Mouse (Mus musculus): ENCODE measurements around the gene Chrna3.

DNA sequence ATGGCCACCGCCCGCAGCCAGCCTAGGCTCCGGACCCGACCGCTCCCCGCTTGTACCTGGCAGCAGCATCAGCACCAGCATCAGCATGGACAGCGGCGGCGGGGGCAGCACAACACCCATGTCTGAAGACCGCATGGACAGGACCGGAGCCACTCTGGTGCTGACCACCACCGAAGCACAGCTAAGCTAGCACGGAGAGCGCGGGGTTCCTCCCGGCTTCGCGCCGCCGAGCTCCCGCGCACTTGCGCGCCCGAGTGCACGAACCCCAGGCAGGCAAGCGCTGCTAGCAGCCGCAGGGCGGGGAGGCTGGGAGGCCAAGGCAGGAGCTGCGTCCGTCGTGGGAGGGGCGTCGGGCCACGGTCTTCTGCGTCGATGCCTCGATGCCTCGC lies at the start of gene Chrna3:
- TF ChIP-seq CTCF (IDR thresholded peaks at IDR 0.05) (no peak), EP300 (IDR thresholded peaks at IDR 0.05) (no peak)
